Mouse (Mus musculus) liver, embryonic 16.5 days (tissue): ENCODE results near the gene Scaf1. TPM values are rescaled to one million over a fixed set of nuclear protein-coding genes. Genes with fewer than 3 reads are reported as not detected.

ENCODE experiments used
- ATAC-seq: fragments of 200-750 bp; cut with Nextera tagmentation; 2 replicates; pipeline ENCODE4 v1.8.0; 2017; ENCODE audit warnings: low read depth, mild to moderate bottlenecking, moderate number of reproducible peaks, moderate library complexity
- H3K27ac ChIP-seq: fragments of 300-500 bp; sonication (generic); 2 replicates; pipeline ENCODE4 v1.5.1; 2014; ENCODE audit warnings: mild to moderate bottlenecking, low read length
- H3K27me3 ChIP-seq: fragments of 300-500 bp; sonication (generic); 2 replicates; pipeline ENCODE4 v1.6.1; 2014; ENCODE audit warnings: low read depth, low read length, mixed read lengths; ENCODE audit not compliant: control insufficient read depth, insufficient read depth
- H3K36me3 ChIP-seq: fragments of 300-500 bp; sonication (generic); 2 replicates; pipeline ENCODE4 v1.6.1; 2014; ENCODE audit warnings: mild to moderate bottlenecking; ENCODE audit not compliant: control insufficient read depth, insufficient read depth
- H3K4me1 ChIP-seq: fragments of 300-500 bp; sonication (generic); 2 replicates; pipeline ENCODE4 v1.6.1; 2014; ENCODE audit warnings: low read depth, low read length, mixed read lengths; ENCODE audit not compliant: control insufficient read depth
- H3K4me2 ChIP-seq: fragments of 300-500 bp; sonication (generic); 2 replicates; pipeline ENCODE4 v1.6.1; 2014; ENCODE audit warnings: low read depth, low read length, mixed read lengths
- H3K4me3 ChIP-seq: fragments of 300-500 bp; sonication (generic); 2 replicates; pipeline ENCODE4 v1.5.1; 2014; ENCODE audit warnings: low read depth, mild to moderate bottlenecking, low read length
- H3K9ac ChIP-seq: fragments of 300-500 bp; sonication (generic); 2 replicates; pipeline ENCODE4 v1.6.1; 2014; ENCODE audit warnings: low read depth, low read length
- H3K9me3 ChIP-seq: fragments of 300-500 bp; sonication (generic); replicated peaks from 2 replicates; pipeline ENCODE4 v1.6.1; 2016; ENCODE audit warnings: low read length; ENCODE audit not compliant: control insufficient read depth
- WGBS: fragments of 180-500 bp; shearing (Covaris S2); extraction: QIAGEN DNeasy Blood & Tissue Kit; methylation state at CpG from one replicate; pipeline ENCODE4 v1.1.7; 2014; ENCODE audit not compliant: insufficient replicate concordance; 5-methylcytosine and 5-hydroxymethylcytosine counted together
- polyA plus RNA-seq: library from polyadenylated mRNA; unstranded; fragments of >200 nt; fragmentation: Nextera tagmentation; extraction: Ambion mirVana; gene quantifications from 2 replicates; pipeline ENCODE4 v1.2.1, GENCODE M21; 2015

Gene Scaf1
- polyA plus RNA-seq, 1 experiment from 2014 or later: 9.9 TPM

DNA sequence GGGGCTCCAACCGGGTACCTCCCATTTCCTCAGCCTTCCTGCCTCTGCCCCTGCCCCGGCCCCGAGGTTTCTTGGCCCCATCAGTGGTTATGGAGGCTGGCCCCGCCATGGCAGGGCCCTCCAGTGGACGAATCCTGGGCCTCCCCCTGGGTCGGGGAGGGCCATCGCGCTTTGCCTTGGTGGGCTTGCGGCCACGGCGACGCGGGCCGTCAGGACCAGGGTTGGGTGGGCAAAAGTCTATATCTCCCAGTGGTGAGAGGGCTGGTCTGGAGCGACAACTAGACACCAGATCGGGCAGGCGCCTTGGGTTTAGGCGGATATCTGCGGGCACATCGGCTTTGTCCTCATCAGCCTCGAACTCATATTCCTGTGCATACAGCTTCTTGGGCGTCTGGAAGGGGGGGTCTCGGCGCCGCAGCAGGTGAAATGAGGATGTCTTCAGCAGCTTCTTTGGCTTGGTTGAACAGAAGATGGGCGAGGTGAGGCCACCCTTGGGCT, 30.7 kb upstream of the Scaf1 start:
- Histone ChIP-seq H3K27me3 (no peaks in the 10 kb centered on the region), H3K9ac (no peak overlapping the region), H3K4me3 (no peak overlapping the region), H3K9me3 (no peaks in the 10 kb centered on the region), H3K27ac (no peak overlapping the region), H3K36me3 (peaks cover 18% of the 10 kb centered on the region), H3K4me1 (peaks cover 13% of the 10 kb centered on the region), H3K4me2 (no peak overlapping the region)
- 85% methylated on average over 26 of the region's 26 CpGs for WGBS
- ATAC-seq: no peak

DNA sequence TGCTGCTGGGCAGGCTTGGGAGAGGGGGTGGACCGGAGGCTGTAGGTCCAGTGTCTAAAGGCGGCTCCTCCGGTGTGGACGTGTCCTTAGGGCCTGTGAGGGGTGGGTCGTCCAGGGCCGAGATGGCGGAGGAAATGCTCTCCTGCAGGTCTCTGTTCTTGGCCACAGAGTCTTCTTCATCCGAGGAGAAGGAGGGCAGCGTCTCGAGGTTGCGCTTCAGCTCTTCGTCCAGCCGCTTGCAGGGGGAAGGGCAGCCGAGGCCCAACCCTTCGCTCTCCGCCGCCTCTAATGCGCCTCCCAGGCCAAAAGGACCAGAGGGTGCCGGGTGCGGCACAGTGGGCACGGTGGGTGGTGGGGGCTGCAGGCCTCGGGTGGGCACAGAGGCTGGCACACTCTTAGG, 29.6 kb upstream of the Scaf1 start:
- 88% methylated on average over 22 of the region's 22 CpGs for WGBS
- Histone ChIP-seq H3K9me3 (no peaks in the 10 kb centered on the region), H3K4me2 (no peak overlapping the region), H3K4me3 (no peak overlapping the region), H3K27me3 (no peaks in the 10 kb centered on the region), H3K27ac (no peak overlapping the region), H3K36me3 (peaks cover 24% of the 10 kb centered on the region), H3K9ac (no peak overlapping the region), H3K4me1 (peaks cover 1% of the 10 kb centered on the region; the same call in 1 of the 2 replicates)
- no peak for ATAC-seq

DNA sequence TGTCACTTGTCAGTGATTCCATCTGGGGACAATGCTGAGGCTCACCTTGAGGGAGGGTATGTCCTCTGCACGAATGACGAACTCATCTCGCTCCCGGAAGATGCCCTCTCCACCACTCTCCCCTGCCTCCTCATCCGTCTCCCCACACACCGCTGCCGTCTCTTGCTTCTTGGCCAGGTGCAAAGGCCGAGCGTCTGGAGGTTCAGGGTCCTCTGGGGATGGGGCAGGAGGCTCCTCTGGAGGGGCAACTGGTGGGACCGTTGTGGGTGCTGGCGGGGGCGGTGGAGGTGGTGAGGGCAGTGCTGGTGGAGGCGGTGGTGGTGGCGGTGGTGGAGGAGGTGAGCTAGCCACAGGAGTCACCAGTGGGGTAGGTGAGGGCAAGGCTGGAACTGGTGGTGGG, 27.1 kb upstream of the Scaf1 start:
- Histone ChIP-seq H3K4me3 (no peak overlapping the region), H3K27ac (no peak overlapping the region), H3K27me3 (no peaks in the 10 kb centered on the region), H3K9ac (no peak overlapping the region), H3K4me2 (no peak overlapping the region), H3K36me3 (peaks cover 32% of the 10 kb centered on the region), H3K4me1 (no peaks in the 10 kb centered on the region), H3K9me3 (no peaks in the 10 kb centered on the region)
- ATAC-seq: no peak
- WGBS: 85% methylated on average over 13 of the region's 14 CpGs

DNA sequence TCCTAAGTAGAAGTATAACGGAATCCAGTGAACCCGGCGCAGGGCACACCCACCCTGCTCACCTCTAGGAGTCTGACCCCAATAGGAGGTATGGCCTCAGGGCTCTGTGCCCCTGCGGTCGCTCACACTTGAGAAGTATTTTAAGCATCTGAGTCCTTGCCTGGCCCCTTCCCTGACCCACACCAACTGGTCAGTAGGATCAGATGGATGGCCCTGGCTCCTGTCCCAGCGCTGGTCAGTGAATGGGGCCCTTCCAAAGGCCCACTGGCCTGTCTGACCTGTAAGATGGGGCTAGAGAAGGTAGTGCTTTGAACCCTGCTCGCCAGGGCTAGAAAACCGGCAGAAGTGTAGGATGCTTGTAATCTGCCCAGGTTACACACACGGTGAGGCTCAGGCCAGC, 24.7 kb upstream of the Scaf1 start:
- no peak for ATAC-seq
- Histone ChIP-seq H3K27ac (no peak overlapping the region), H3K4me1 (no peaks in the 10 kb centered on the region), H3K4me2 (no peak overlapping the region), H3K9ac (no peak overlapping the region), H3K36me3 (peaks cover 31% of the 10 kb centered on the region), H3K4me3 (no peak overlapping the region), H3K27me3 (no peaks in the 10 kb centered on the region), H3K9me3 (no peaks in the 10 kb centered on the region)
- 83% methylated on average over 9 of the region's 9 CpGs for WGBS

DNA sequence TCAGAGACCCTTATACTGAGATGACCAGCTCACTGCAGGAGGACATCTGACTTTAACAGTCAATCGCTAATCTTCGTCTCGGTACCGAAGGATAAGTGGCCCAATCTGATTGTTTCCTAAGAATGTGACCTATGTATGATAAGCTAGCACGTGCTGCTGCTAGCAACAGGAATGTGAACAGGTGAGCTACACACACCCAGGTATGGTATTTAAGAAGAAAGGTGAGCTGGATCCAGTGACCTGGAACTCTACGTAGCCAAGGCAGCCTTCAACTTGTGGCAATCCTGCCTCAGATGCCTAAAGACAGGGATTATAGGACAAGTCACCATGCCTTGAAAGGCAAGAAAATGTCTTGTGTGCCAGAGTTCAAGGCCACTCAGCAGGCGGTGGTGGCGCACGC, 22.2 kb upstream of the Scaf1 start:
- H3K27ac ChIP-seq: no peak overlapping the region
- no peak overlapping the region for H3K4me2 ChIP-seq
- H3K4me3 ChIP-seq: no peak overlapping the region
- H3K9me3 ChIP-seq: no peaks in the 10 kb centered on the region
- no peak for ATAC-seq
- H3K4me1 ChIP-seq: no peaks in the 10 kb centered on the region
- 81% methylated on average over 9 of the region's 9 CpGs for WGBS
- no peaks in the 10 kb centered on the region for H3K27me3 ChIP-seq
- H3K9ac ChIP-seq: no peak overlapping the region
- peaks cover 34% of the 10 kb centered on the region for H3K36me3 ChIP-seq

DNA sequence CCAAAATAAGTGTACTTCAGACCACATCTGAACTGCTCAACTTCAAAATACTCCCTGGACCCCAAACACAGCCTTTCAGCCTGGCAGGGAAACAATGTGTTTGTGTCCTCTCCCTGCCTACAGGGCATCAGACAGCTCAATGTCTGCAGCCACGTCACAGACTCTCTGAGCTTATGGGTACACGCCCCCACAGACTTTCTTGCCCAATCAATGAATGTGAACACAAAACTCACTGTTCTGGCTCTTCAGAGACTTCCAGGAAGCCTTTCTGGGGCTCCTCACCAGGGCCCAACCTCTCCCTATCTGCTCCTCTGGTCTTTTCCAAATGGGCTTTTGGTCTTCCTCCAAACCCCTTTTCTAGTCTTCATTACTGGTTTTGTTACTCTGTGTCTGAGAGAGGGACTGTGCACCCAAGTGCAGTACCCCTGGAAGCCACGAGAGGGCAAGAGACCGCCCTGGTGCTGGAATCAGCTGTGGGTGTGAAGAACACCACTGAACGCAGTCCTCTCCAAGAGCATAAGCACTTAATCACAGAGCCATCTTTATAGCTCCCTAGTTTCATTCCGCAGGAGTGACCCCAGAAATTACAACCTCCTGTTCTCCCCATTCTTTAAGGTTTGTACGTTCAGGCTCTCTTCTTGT, 21.7 kb upstream of the Scaf1 start:
- ATAC-seq: peak; percentile 50; the same call in 1 of the 2 replicates
- Histone ChIP-seq H3K4me1 (no peaks in the 10 kb centered on the region), H3K27me3 (no peaks in the 10 kb centered on the region), H3K4me3 (no peak overlapping the region), H3K27ac (no peak overlapping the region), H3K4me2 (no peak overlapping the region), H3K9me3 (no peaks in the 10 kb centered on the region), H3K9ac (no peak overlapping the region), H3K36me3 (peaks cover 36% of the 10 kb centered on the region)
- 47% methylated on average over 7 of the region's 7 CpGs for WGBS

DNA sequence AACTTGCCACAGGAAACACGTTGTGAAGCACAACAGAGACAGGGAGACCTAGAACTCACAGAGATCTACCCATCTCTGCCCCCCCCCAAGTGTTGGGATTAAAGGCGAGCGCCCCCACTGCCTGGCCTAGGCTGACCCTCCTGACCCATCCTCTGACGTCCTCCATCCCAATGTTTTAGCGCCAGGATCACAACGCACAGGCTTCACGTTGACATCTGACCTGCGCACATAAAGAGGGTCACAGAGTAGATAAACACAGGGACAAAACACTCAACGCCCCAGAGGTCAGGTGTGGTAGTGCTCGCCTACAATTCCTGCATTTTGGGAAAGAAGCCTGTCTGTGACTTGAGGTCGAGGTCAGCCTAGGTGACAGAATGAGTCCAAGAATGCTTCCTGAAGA, 20.5 kb upstream of the Scaf1 start:
- H3K36me3 ChIP-seq: peaks cover 31% of the 10 kb centered on the region
- no peak overlapping the region for H3K4me3 ChIP-seq
- 72% methylated on average over 11 of the region's 11 CpGs for WGBS
- no peaks in the 10 kb centered on the region for H3K27me3 ChIP-seq
- H3K4me1 ChIP-seq: no peaks in the 10 kb centered on the region
- no peak overlapping the region for H3K27ac ChIP-seq
- H3K9me3 ChIP-seq: no peaks in the 10 kb centered on the region
- H3K9ac ChIP-seq: no peak overlapping the region
- ATAC-seq: no peak
- no peak overlapping the region for H3K4me2 ChIP-seq

DNA sequence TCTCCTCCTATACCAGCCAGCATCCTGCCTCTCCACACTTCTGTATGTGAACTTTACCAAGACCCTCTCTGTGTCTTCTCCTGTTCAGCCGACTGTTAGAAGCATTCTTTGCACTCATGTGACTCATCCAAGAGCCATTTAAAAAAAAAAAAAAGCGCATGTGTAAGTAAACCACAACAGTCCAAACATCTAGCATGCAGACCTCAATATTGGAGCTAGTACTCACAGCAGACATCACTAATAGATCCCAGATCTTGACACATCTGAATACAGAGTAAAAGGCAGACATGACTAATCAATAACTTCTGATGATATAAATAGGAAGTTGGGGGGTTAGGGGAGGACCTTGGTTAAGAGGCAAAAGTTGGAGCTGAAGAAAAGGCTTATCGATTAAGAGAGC, 19.5 kb upstream of the Scaf1 start:
- ATAC-seq: no peak
- peaks cover 26% of the 10 kb centered on the region for H3K36me3 ChIP-seq
- H3K4me1 ChIP-seq: no peaks in the 10 kb centered on the region
- no peaks in the 10 kb centered on the region for H3K27me3 ChIP-seq
- H3K9ac ChIP-seq: no peak overlapping the region
- 73% methylated on average over 3 of the region's 3 CpGs for WGBS
- H3K4me3 ChIP-seq: no peak overlapping the region
- no peak overlapping the region for H3K4me2 ChIP-seq
- H3K9me3 ChIP-seq: no peaks in the 10 kb centered on the region
- no peak overlapping the region for H3K27ac ChIP-seq

DNA sequence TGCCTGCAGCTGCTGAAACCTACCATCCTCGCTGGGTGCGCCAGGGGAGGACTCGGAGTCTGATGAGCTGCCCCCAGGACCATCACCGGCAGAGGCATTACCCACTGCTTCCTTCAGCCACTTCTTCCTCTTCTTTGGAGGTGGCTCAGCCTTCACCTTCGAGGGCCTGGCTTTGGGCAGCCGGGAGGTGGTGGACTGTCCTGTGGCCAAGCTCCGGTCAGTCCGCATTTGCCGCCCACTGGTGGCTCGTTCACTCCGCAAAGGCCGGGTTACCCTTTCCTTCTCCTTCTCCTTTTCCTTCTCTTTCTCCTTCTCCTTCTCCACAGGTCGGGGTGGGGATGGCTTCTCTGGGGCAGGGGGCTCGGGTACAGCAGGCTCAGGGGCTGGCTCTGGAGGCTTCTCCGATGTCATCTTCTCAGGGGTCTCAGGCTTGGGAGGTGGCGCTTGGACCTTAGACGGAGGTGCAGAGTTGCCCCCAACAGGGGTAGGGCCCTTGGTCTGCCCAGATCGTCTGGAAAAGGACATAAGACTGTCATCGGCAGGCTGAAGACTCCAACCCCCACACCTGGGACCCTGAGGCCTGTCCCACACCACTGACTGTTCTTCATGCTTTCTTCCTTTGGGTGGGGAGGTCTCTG, 17.7 kb upstream of the Scaf1 start:
- no peak for ATAC-seq
- Histone ChIP-seq H3K9ac (no peak overlapping the region), H3K9me3 (no peaks in the 10 kb centered on the region), H3K4me1 (no peaks in the 10 kb centered on the region), H3K4me2 (no peak overlapping the region), H3K36me3 (peaks cover 18% of the 10 kb centered on the region), H3K27ac (no peak overlapping the region), H3K4me3 (no peak overlapping the region), H3K27me3 (no peaks in the 10 kb centered on the region)
- WGBS: 87% methylated on average over 19 of the region's 19 CpGs
